Comparison of ENCODE assay signal across 29 mouse cellular contexts in genomic region chr13:29968636-29969035, GRCm38 (mm10). TPM values are rescaled to one million over a fixed set of nuclear protein-coding genes. Genes with fewer than 3 reads are reported as not detected.
DNase-seq lines count a peak whose midpoint lies in the region; ATAC-seq and TF ChIP-seq lines count a peak whose summit lies in the region.
"Had no signal": no experiment of that assay in that cellular context is flagged by ENCODE, and none has a peak within 500 bp of the region (broad histone marks: within the 10 kb centered on the region; RNA-seq: fewer than 3 reads in every experiment).

No protein-coding gene starts in this region.

- DNase-seq in forebrain, embryonic 14.5 days (ENCODE audit: low spot score) = no peak
- DNase-seq in liver, embryonic 11.5 days (ENCODE audit: low spot score) = no peak
- DNase-seq in liver, embryonic 14.5 days (ENCODE audit: low read depth in 3 of 3, low spot score in 3 of 3) = no peak
- DNase-seq in cerebellum, adult 9-10 months = no peak
- DNase-seq in neural tube, embryonic 10.5 days (ENCODE audit: extremely low spot score, low spot score) = no peak
- DNase-seq: adrenal gland, postnatal 10 days; adrenal gland, postnatal 36 days; cerebellum, adult 11 months; cerebellum, adult 2 months; cerebellum, postnatal 10 days; cerebellum, postnatal 36 days; embryo, embryonic 11 days; gastrocnemius, postnatal 10 days; gastrocnemius, postnatal 36 days; heart, adult 2 months; heart, postnatal 14 days; heart, postnatal 4 days had no signal

- H3K27me3 ChIP-seq in forebrain, embryonic 12.5 days = no peaks in the 10 kb centered on the region
- no peaks in the 10 kb centered on the region for H3K27me3 ChIP-seq in forebrain, embryonic 14.5 days (replicated peaks; ENCODE audit: control insufficient read depth, insufficient read depth, low read length)
- H3K27me3 ChIP-seq in liver, embryonic 11.5 days (replicated peaks; ENCODE audit: control insufficient read depth, insufficient read depth, low read length) = no peaks in the 10 kb centered on the region
- no peaks in the 10 kb centered on the region for H3K27me3 ChIP-seq in liver, embryonic 14.5 days (ENCODE audit: control insufficient read depth, insufficient read depth, low read length)
- H3K27me3 ChIP-seq: embryonic facial prominence, embryonic 13.5 days; forebrain, embryonic 15.5 days; heart, embryonic 13.5 days; Patski had no signal

- no peak for TF ChIP-seq EP300 in liver, embryonic 14.5 days (IDR thresholded peaks at IDR 0.05; ENCODE audit: low read depth)

- H3K4me2 ChIP-seq in forebrain, embryonic 12.5 days = no peak overlapping the region
- no peak overlapping the region for H3K4me2 ChIP-seq in forebrain, embryonic 14.5 days (ENCODE audit: low read length)
- H3K4me2 ChIP-seq in liver, embryonic 11.5 days = no peak overlapping the region
- H3K4me2 ChIP-seq in liver, embryonic 14.5 days (ENCODE audit: low read depth) = no peak overlapping the region
- H3K4me2 ChIP-seq: embryonic facial prominence, embryonic 13.5 days; forebrain, embryonic 15.5 days; heart, embryonic 13.5 days; hindbrain, embryonic 14.5 days had no signal

- peaks cover 13% of the 10 kb centered on the region; the same call in 1 of the 2 replicates for H3K36me3 ChIP-seq in forebrain, embryonic 12.5 days (replicated peaks)
- no peaks in the 10 kb centered on the region for H3K36me3 ChIP-seq in forebrain, embryonic 14.5 days (ENCODE audit: control insufficient read depth, insufficient read depth, low read length)
- H3K36me3 ChIP-seq in liver, embryonic 11.5 days (ENCODE audit: control insufficient read depth, insufficient read depth, low read length) = no peaks in the 10 kb centered on the region; the same call in 1 of the 2 replicates
- no peaks in the 10 kb centered on the region for H3K36me3 ChIP-seq in liver, embryonic 14.5 days (replicated peaks; ENCODE audit: control insufficient read depth, insufficient read depth, low read depth)
- H3K36me3 ChIP-seq: forebrain, embryonic 15.5 days had no signal

- WGBS in forebrain, embryonic 12.5 days = 89% methylated on average over 7 of the region's 7 CpGs
- 90% methylated on average over 7 of the region's 7 CpGs for WGBS in forebrain, embryonic 14.5 days
- 72% methylated on average over 7 of the region's 7 CpGs for WGBS in liver, embryonic 11.5 days
- WGBS in liver, embryonic 14.5 days (ENCODE audit: insufficient replicate concordance) = 32% methylated on average over 7 of the region's 7 CpGs

- no peak overlapping the region for H3K4me3 ChIP-seq in forebrain, embryonic 12.5 days (replicated peaks)
- H3K4me3 ChIP-seq in forebrain, embryonic 14.5 days (ENCODE audit: low read depth, low read length) = no peak overlapping the region
- no peak overlapping the region for H3K4me3 ChIP-seq in liver, embryonic 11.5 days (ENCODE audit: low read depth, low read length)
- H3K4me3 ChIP-seq in liver, embryonic 14.5 days (ENCODE audit: insufficient read depth in 1 of 2, low read depth in 2 of 2, low read length in 2 of 2) = no peak overlapping the region
- H3K4me3 ChIP-seq: embryonic facial prominence, embryonic 10.5 days; embryonic facial prominence, embryonic 13.5 days; forebrain, embryonic 10.5 days; forebrain, embryonic 15.5 days; heart, adult 2 months; heart, embryonic 10.5 days; heart, embryonic 13.5 days had no signal

- no peak overlapping the region for H3K27ac ChIP-seq in forebrain, embryonic 12.5 days
- H3K27ac ChIP-seq in forebrain, embryonic 14.5 days (ENCODE audit: low read depth, low read length) = no peak overlapping the region
- no peak overlapping the region for H3K27ac ChIP-seq in liver, embryonic 11.5 days (ENCODE audit: low read depth, low read length)
- no peak overlapping the region for H3K27ac ChIP-seq in liver, embryonic 14.5 days
- H3K27ac ChIP-seq: embryonic facial prominence, embryonic 10.5 days; embryonic facial prominence, embryonic 13.5 days; forebrain, embryonic 10.5 days; forebrain, embryonic 15.5 days; heart, adult 2 months; heart, embryonic 10.5 days; heart, embryonic 13.5 days; hindbrain, embryonic 14.5 days; hindbrain, postnatal 0 days had no signal

- H3K9ac ChIP-seq in forebrain, embryonic 12.5 days = no peak overlapping the region
- H3K9ac ChIP-seq in forebrain, embryonic 14.5 days (ENCODE audit: low read length) = no peak overlapping the region
- H3K9ac ChIP-seq in liver, embryonic 11.5 days (ENCODE audit: low read depth, low read length) = no peak overlapping the region
- no peak overlapping the region for H3K9ac ChIP-seq in liver, embryonic 14.5 days (replicated peaks)
- H3K9ac ChIP-seq: embryonic facial prominence, embryonic 13.5 days; forebrain, embryonic 15.5 days; heart, embryonic 13.5 days; hindbrain, embryonic 14.5 days had no signal

- no peaks in the 10 kb centered on the region for H3K9me3 ChIP-seq in forebrain, embryonic 12.5 days
- no peaks in the 10 kb centered on the region for H3K9me3 ChIP-seq in forebrain, embryonic 14.5 days (replicated peaks; ENCODE audit: control insufficient read depth, low read length)
- H3K9me3 ChIP-seq in liver, embryonic 11.5 days (ENCODE audit: control insufficient read depth, low read length) = no peaks in the 10 kb centered on the region
- H3K9me3 ChIP-seq in liver, embryonic 14.5 days (ENCODE audit: control insufficient read depth, low read length) = no peaks in the 10 kb centered on the region
- H3K9me3 ChIP-seq: embryonic facial prominence, embryonic 10.5 days; embryonic facial prominence, embryonic 13.5 days; forebrain, embryonic 10.5 days; forebrain, embryonic 15.5 days; heart, embryonic 10.5 days; heart, embryonic 13.5 days had no signal

- H3K4me1 ChIP-seq in forebrain, embryonic 12.5 days = no peaks in the 10 kb centered on the region
- H3K4me1 ChIP-seq in forebrain, embryonic 14.5 days (ENCODE audit: control insufficient read depth, insufficient read depth, low read length) = no peaks in the 10 kb centered on the region
- H3K4me1 ChIP-seq in liver, embryonic 11.5 days (replicated peaks; ENCODE audit: control insufficient read depth, insufficient read depth, low read length) = peaks cover 3% of the 10 kb centered on the region; the same call in 1 of the 2 replicates
- H3K4me1 ChIP-seq in liver, embryonic 14.5 days (replicated peaks; ENCODE audit: control insufficient read depth in 2 of 2, insufficient read depth in 2 of 2, low read length in 1 of 2) = peaks cover 0 to 11% of the 10 kb centered on the region in 2 experiments; a peak in 2 of 4 replicates
- H3K4me1 ChIP-seq: embryonic facial prominence, embryonic 10.5 days; embryonic facial prominence, embryonic 13.5 days; forebrain, embryonic 10.5 days; forebrain, embryonic 15.5 days had no signal

- peak; percentile 20; the same call in 1 of the 2 replicates for ATAC-seq in forebrain, embryonic 12.5 days (ENCODE audit: low FRiP score)
- ATAC-seq in forebrain, embryonic 14.5 days = no peak
- ATAC-seq in liver, embryonic 11.5 days (replicated peaks; ENCODE audit: low FRiP score) = 0 out of 2 replicates have a peak, but pooled peaks have one; percentile 52
- ATAC-seq in liver, embryonic 14.5 days (ENCODE audit: insufficient read depth) = peak; percentile 66
- peak; percentile 53 for ATAC-seq in megakaryocyte progenitor cell, adult 5-6 weeks (replicated peaks; ENCODE audit: poor library complexity)
- ATAC-seq in erythroblast, adult 5-6 weeks (replicated peaks; ENCODE audit: low FRiP score, poor library complexity, severe bottlenecking) = no peak
- ATAC-seq: forebrain, embryonic 15.5 days; hindbrain, postnatal 0 days; Patski had no signal

- TF ChIP-seq CTCF in liver, embryonic 14.5 days (IDR thresholded peaks at IDR 0.05; ENCODE audit: low read depth) = no peak

RNA-seq across cellular contexts. Expression of gene E2f3, which starts 17.2 kb away (rescaled TPM):
- polyA plus RNA-seq in forebrain, embryonic 12.5 days (2016; fragmentation: Nextera tagmentation; extraction: Ambion mirVana) = 20.9 and 23.1 TPM in 2 replicates
- polyA plus RNA-seq in forebrain, embryonic 14.5 days (2014; fragmentation: Nextera tagmentation; extraction: Ambion mirVana) = 6.3 and 6.5 TPM in 2 replicates
- polyA plus RNA-seq in liver, embryonic 11.5 days (2014; fragmentation: Nextera tagmentation; extraction: Ambion mirVana) = 13.5 and 13.7 TPM in 2 replicates
- polyA plus RNA-seq in liver, embryonic 14.5 days (2012; rRNA removed) = 4.6 and 5.5 TPM in 2 replicates
- 3.4 and 3.7 TPM in 2 replicates for polyA plus RNA-seq in liver, embryonic 14.5 days (2014; fragmentation: Nextera tagmentation; extraction: Ambion mirVana)
- total RNA-seq in megakaryocyte progenitor cell, adult 5-6 weeks (2015) = 16.9 and 17.8 TPM in 2 replicates
- 11.8 and 12.4 TPM in 2 replicates for total RNA-seq in megakaryocyte progenitor cell, adult 5-6 weeks (2017)
- total RNA-seq in erythroblast, adult 5-6 weeks (2015; ENCODE audit: low replicate concordance) = 2.9 and 4.4 TPM in 2 replicates
- total RNA-seq in erythroblast, adult 5-6 weeks (2017; ENCODE audit: low replicate concordance) = 2.4 and 4.1 TPM in 2 replicates

Comparison
In these comparisons a context has a peak if more than half of its experiments do, and no peak if none do; other contexts are left out.
1. ATAC-seq: peak in forebrain, embryonic 12.5 days (single experiment), liver, embryonic 11.5 days (single experiment), liver, embryonic 14.5 days (single experiment) and megakaryocyte progenitor cell, adult 5-6 weeks (single experiment); none in forebrain, embryonic 14.5 days (single experiment) and erythroblast, adult 5-6 weeks (single experiment).